Mouse (Mus musculus) ES-CJ7 (cell line): ENCODE results near the gene Cnp.

Source experiments
- DNase-seq: peaks from one replicate; pipeline ENCODE4 v3.0.0; 2011; ENCODE audit warnings: low read depth, low spot score

Gene Cnp

GRCm38 (mm10) chr11:100622714-100623113 is 48.0 kb downstream of the Cnp start:
- peak; percentile 95 for DNase-seq

- DNase-seq, result peak; percentile 61
Measured at GRCm38 (mm10) chr11:100623867-100624266, 49.2 kb downstream of the Cnp start.

- no peak for DNase-seq
Measured at GRCm38 (mm10) chr11:100625754-100626700, 51.3 kb downstream of the Cnp start.

- DNase-seq, result peak; percentile 78
Measured at GRCm38 (mm10) chr11:100626701-100627195, 52.0 kb downstream of the Cnp start.

- DNase-seq, result no peak
Measured at GRCm38 (mm10) chr11:100628056-100628455, 53.4 kb downstream of the Cnp start.

GRCm38 (mm10) chr11:100628862-100629352 is 54.2 kb downstream of the Cnp start:
- no peak for DNase-seq

- no peak for DNase-seq
Measured at GRCm38 (mm10) chr11:100634530-100634929, 59.8 kb downstream of the Cnp start.

GRCm38 (mm10) chr11:100640159-100640906 is 65.6 kb downstream of the Cnp start:
- peak; percentile 82 for DNase-seq
